Mouse (Mus musculus) splenic B cell, adult 2 months (primary cell): ENCODE data around the gene Slc35c1.

Experiments
- DNase-seq: peaks from one replicate; pipeline ENCODE4 v3.0.0-alpha.2; 2011; ENCODE audit warnings: low read depth, low spot score
- H3K27me3 ChIP-seq: 2 replicates; pipeline ENCODE4 v1.6.1; 2012; ENCODE audit warnings: mild to moderate bottlenecking, low read length, moderate library complexity, mixed read lengths; ENCODE audit not compliant: control insufficient read depth, poor library complexity, insufficient read depth, severe bottlenecking
- H3K36me3 ChIP-seq: 2 replicates; pipeline ENCODE4 v1.6.1; 2012; ENCODE audit warnings: mild to moderate bottlenecking, low read length, moderate library complexity, mixed read lengths; ENCODE audit not compliant: control insufficient read depth, poor library complexity, insufficient read depth, severe bottlenecking

The Slc35c1 gene

GRCm38 (mm10) chr2:92459921-92460707 lies at the start of gene Slc35c1:
Gene Slc35c1 (minus strand): TSS chr2:92460538.
- peak; percentile 71 for DNase-seq
- H3K36me3 ChIP-seq: no peaks in the 10 kb centered on the region; the same call in 1 of the 2 replicates
- H3K27me3 ChIP-seq: no peaks in the 10 kb centered on the region

- Histone ChIP-seq H3K36me3 (no peaks in the 10 kb centered on the region), H3K27me3 (no peaks in the 10 kb centered on the region)
- no peak for DNase-seq
Observed at GRCm38 (mm10) chr2:92505291-92505690, 45.0 kb upstream of the Slc35c1 start.

GRCm38 (mm10) chr2:92503421-92503820 lies 43.1 kb upstream of the Slc35c1 start:
- H3K27me3 ChIP-seq: no peaks in the 10 kb centered on the region
- no peaks in the 10 kb centered on the region for H3K36me3 ChIP-seq
- DNase-seq: peak; percentile 22

GRCm38 (mm10) chr2:92499701-92500322 lies 39.5 kb upstream of the Slc35c1 start:
- no peaks in the 10 kb centered on the region; the same call in 1 of the 2 replicates for H3K36me3 ChIP-seq
- no peaks in the 10 kb centered on the region for H3K27me3 ChIP-seq
- no peak for DNase-seq

- no peak for DNase-seq
- H3K27me3 ChIP-seq: no peaks in the 10 kb centered on the region
- no peaks in the 10 kb centered on the region; the same call in 1 of the 2 replicates for H3K36me3 ChIP-seq
Observed at GRCm38 (mm10) chr2:92497112-92497511, 36.8 kb upstream of the Slc35c1 start.

GRCm38 (mm10) chr2:92496681-92497080 lies 36.3 kb upstream of the Slc35c1 start:
- Histone ChIP-seq H3K36me3 (no peaks in the 10 kb centered on the region; the same call in 1 of the 2 replicates), H3K27me3 (no peaks in the 10 kb centered on the region)
- DNase-seq: no peak

GRCm38 (mm10) chr2:92494956-92495355 lies 34.6 kb upstream of the Slc35c1 start:
- no peak for DNase-seq
- no peaks in the 10 kb centered on the region for H3K27me3 ChIP-seq
- H3K36me3 ChIP-seq: no peaks in the 10 kb centered on the region; the same call in 1 of the 2 replicates

GRCm38 (mm10) chr2:92494423-92494822 lies 34.1 kb upstream of the Slc35c1 start:
- no peaks in the 10 kb centered on the region for H3K27me3 ChIP-seq
- no peaks in the 10 kb centered on the region; the same call in 1 of the 2 replicates for H3K36me3 ChIP-seq
- DNase-seq: no peak

GRCm38 (mm10) chr2:92493656-92494390 lies 33.5 kb upstream of the Slc35c1 start:
- DNase-seq: no peak
- H3K36me3 ChIP-seq: no peaks in the 10 kb centered on the region; the same call in 1 of the 2 replicates
- no peaks in the 10 kb centered on the region for H3K27me3 ChIP-seq

- no peak for DNase-seq
- H3K36me3 ChIP-seq: no peaks in the 10 kb centered on the region
- no peaks in the 10 kb centered on the region for H3K27me3 ChIP-seq
Observed at GRCm38 (mm10) chr2:92491950-92492501, 31.7 kb upstream of the Slc35c1 start.

GRCm38 (mm10) chr2:92490541-92490940 lies 30.2 kb upstream of the Slc35c1 start:
- H3K36me3 ChIP-seq: no peaks in the 10 kb centered on the region
- DNase-seq: no peak
- no peaks in the 10 kb centered on the region for H3K27me3 ChIP-seq

- H3K27me3 ChIP-seq: no peaks in the 10 kb centered on the region
- H3K36me3 ChIP-seq: no peaks in the 10 kb centered on the region
- DNase-seq: no peak
Observed at GRCm38 (mm10) chr2:92487791-92488190, 27.5 kb upstream of the Slc35c1 start.

- Histone ChIP-seq H3K27me3 (no peaks in the 10 kb centered on the region), H3K36me3 (no peaks in the 10 kb centered on the region)
- DNase-seq: no peak
Observed at GRCm38 (mm10) chr2:92486911-92487310, 26.6 kb upstream of the Slc35c1 start.

- DNase-seq: peak; percentile 89
Observed at GRCm38 (mm10) chr2:92486403-92486802, 26.1 kb upstream of the Slc35c1 start.

More at GRCm38 (mm10) chr2:92486403-92486802, 26.1 kb upstream of the Slc35c1 start:
- Histone ChIP-seq H3K36me3 (no peaks in the 10 kb centered on the region), H3K27me3 (no peaks in the 10 kb centered on the region)
